Comparison of ENCODE assay signal across 13 mouse cellular contexts in the genomic region with DNA sequence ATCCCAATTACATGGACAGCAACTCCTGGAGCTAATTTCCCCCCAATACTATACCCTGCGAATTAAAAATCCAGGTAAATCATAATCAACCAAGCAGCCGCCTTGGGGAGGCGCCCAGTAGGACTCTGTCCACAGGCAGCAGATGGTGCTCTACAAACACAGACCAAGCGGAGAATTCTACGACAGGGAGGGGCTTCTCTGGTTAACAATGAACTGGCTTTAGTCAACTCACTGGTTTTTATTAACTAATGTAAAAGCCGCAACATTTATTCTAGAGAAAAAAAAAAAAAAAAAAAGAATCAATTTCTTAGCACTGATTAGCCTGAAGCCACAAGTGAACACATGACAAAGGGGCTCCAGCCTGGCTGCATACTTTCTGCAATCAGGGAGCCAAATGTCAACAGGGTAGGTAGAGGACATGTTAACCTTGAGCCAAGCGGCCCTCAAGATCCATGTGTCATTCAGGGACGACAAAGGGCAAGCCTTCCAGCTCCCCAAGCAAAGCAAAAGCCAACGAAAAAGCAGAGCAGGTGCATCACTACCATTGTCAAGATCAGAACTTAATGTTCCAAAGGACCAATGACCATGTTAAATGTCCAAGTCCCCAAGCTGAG.
A peak's percentile ranks its signal among the peaks of the same experiment; 100 is the strongest.
DNase-seq lines count a peak whose midpoint lies in the region; ATAC-seq and TF ChIP-seq lines count a peak whose summit lies in the region.
"Had no signal": no experiment of that assay in that cellular context is flagged by ENCODE, and none has a peak within 500 bp of the region (broad histone marks: within the 10 kb centered on the region; RNA-seq: fewer than 3 reads in every experiment).

No protein-coding gene starts in this region.

- WGBS in heart, embryonic 13.5 days = 57% methylated on average over 9 of the region's 9 CpGs

- no peak overlapping the region for H3K4me3 ChIP-seq in heart, embryonic 13.5 days
- no peak overlapping the region for H3K4me3 ChIP-seq in layer of hippocampus, adult 2 months

- H3K9ac ChIP-seq in heart, embryonic 13.5 days = 0 out of 2 replicates have a peak overlapping the region, but pooled peaks have one; percentile 25
- H3K9ac ChIP-seq: lung, embryonic 14.5 days had no signal

- H3K9me3 ChIP-seq in heart, embryonic 13.5 days = no peaks in the 10 kb centered on the region

- H3K4me2 ChIP-seq in heart, embryonic 13.5 days = no peak overlapping the region
- H3K4me2 ChIP-seq: lung, embryonic 14.5 days had no signal

- H3K27me3 ChIP-seq in heart, embryonic 13.5 days (replicated peaks) = no peaks in the 10 kb centered on the region

- H3K4me1 ChIP-seq in heart, embryonic 13.5 days = peaks cover 56% of the 10 kb centered on the region

- TF ChIP-seq CTCF in layer of hippocampus, adult 2 months (conservative IDR thresholded peaks at IDR 0.05) = no peak

- ATAC-seq in heart, embryonic 13.5 days (ENCODE audit: extremely low read depth, insufficient number of reproducible peaks, low FRiP score, low TSS enrichment) = no peak
- ATAC-seq: activated CD4-positive, CD25-positive, alpha-beta regulatory T cell, adult 4 months had no signal

- DNase-seq in adrenal gland, adult (ENCODE audit: inconsistent age in 2 of 2, low spot score in 1 of 2) = peak; percentile 45 to 70
- no peak for DNase-seq in adrenal gland, postnatal 4 days (ENCODE audit: low spot score in 2 of 2)
- no peak for DNase-seq in heart, adult 18-20 months
- DNase-seq in brain, adult 2 months (ENCODE audit: low read depth, low spot score) = peak; percentile 26
- peak; percentile 44 to 62 for DNase-seq in kidney, postnatal 25 days
- no peak for DNase-seq in layer of hippocampus, adult 2 months (ENCODE audit: low spot score in 2 of 2)
- DNase-seq in frontal cortex, postnatal 14 days (ENCODE audit: low spot score in 2 of 2) = no peak
- DNase-seq: lung, embryonic 14.5 days; right cerebral cortex, postnatal 4 days; thymus, adult 18-20 months had no signal

- peak overlapping the region; percentile 65 for H3K27ac ChIP-seq in heart, embryonic 13.5 days (replicated peaks)
- H3K27ac ChIP-seq in layer of hippocampus, adult 2 months = no peak overlapping the region

- no peaks in the 10 kb centered on the region for H3K36me3 ChIP-seq in heart, embryonic 13.5 days
- H3K36me3 ChIP-seq: G1E had no signal

Comparison
In these comparisons a context has a peak if more than half of its experiments do, and no peak if none do; other contexts are left out.
1. DNase-seq: peak in adrenal gland, adult (2 of 2), brain, adult 2 months (single experiment) and kidney, postnatal 25 days (2 of 2); none in adrenal gland, postnatal 4 days (0 of 2), heart, adult 18-20 months (0 of 2), layer of hippocampus, adult 2 months (0 of 2) and frontal cortex, postnatal 14 days (0 of 2).